Mouse (Mus musculus) liver, adult 2 months (tissue): ENCODE measurements around the gene Ccdc13. TPM values are rescaled to one million over a fixed set of nuclear protein-coding genes. Genes with fewer than 3 reads are reported as not detected.

Experiments used
- DNase-seq: peaks from one replicate; pipeline ENCODE4 v3.0.0-alpha.2; 2011; ENCODE audit warnings: low read depth, low spot score; ENCODE audit errors: extremely low read depth
- H3K27ac ChIP-seq: fragments of 200-500 bp; replicated peaks from 2 replicates; pipeline ENCODE4 v1.5.1; 2012; ENCODE audit warnings: low read depth, mild to moderate bottlenecking, control low read depth, inconsistent platforms, low read length; ENCODE audit not compliant: insufficient read depth
- H3K27me3 ChIP-seq: fragments of 200-500 bp; 2 replicates; pipeline ENCODE4 v1.6.1; 2012; ENCODE audit warnings: mild to moderate bottlenecking, moderate library complexity, low read length, inconsistent platforms; ENCODE audit not compliant: control insufficient read depth, insufficient read depth
- H3K36me3 ChIP-seq: fragments of 200-500 bp; 2 replicates; pipeline ENCODE4 v1.6.1; 2012; ENCODE audit warnings: low read length, inconsistent platforms; ENCODE audit not compliant: control insufficient read depth, insufficient read depth
- H3K4me1 ChIP-seq: fragments of 200-500 bp; 2 replicates; pipeline ENCODE4 v1.6.1; 2011; ENCODE audit warnings: low read length; ENCODE audit not compliant: control insufficient read depth, insufficient read depth
- H3K4me3 ChIP-seq: fragments of 200-500 bp; 2 replicates; pipeline ENCODE4 v1.5.1; 2011; ENCODE audit warnings: low read depth, mild to moderate bottlenecking, control low read depth, low read length, moderate library complexity; ENCODE audit not compliant: insufficient read depth
- H3K79me2 ChIP-seq: fragments of 200-500 bp; 2 replicates; pipeline ENCODE4 v1.6.1; 2012; ENCODE audit warnings: inconsistent platforms, mild to moderate bottlenecking, low read length, moderate library complexity; ENCODE audit not compliant: control insufficient read depth, insufficient read depth
- H3K9ac ChIP-seq: fragments of 200-500 bp; 2 replicates; pipeline ENCODE4 v1.6.1; 2012; ENCODE audit warnings: low read depth, mild to moderate bottlenecking, control low read depth, inconsistent platforms, low read length
- CTCF ChIP-seq: fragments of 200-500 bp; IDR thresholded peaks from 2 replicates; pipeline ENCODE4 v1.5.1; 2011; ENCODE audit warnings: low read depth, low read length, control low read depth
- POLR2A ChIP-seq: fragments of 200-500 bp; IDR thresholded peaks from 2 replicates; pipeline ENCODE4 v1.6.1; 2011; ENCODE audit warnings: low read length, control low read depth; ENCODE audit not compliant: insufficient read depth; ENCODE audit errors: extremely low read depth
- WGBS: fragments of 180-500 bp; shearing (Covaris S2); methylation state at CpG from one replicate; pipeline ENCODE4 v1.1.7; 2018; 5-methylcytosine and 5-hydroxymethylcytosine counted together
- polyA plus RNA-seq: library from polyadenylated mRNA; depleted of rRNA; stranded (reverse); fragments of >200 nt; gene quantifications from 2 replicates; pipeline ENCODE4 v1.2.3, GENCODE M21; 2012; rRNA removed
- total RNA-seq: library from RNA; depleted of rRNA; stranded (reverse); fragments of >200 nt; gene quantifications from 2 replicates; pipeline ENCODE4 v1.2.3, GENCODE M21; 2014; rRNA removed

Ccdc13 gene
- total and polyA plus RNA-seq, 2 experiments = not detected

- 90% methylated on average over 9 of the region's 9 CpGs for WGBS
- no peaks in the 10 kb centered on the region for H3K79me2 ChIP-seq
- peaks cover 84% of the 10 kb centered on the region for H3K36me3 ChIP-seq
- no peak overlapping the region for H3K4me3 ChIP-seq
- no peak for DNase-seq
- no peak for TF ChIP-seq POLR2A
- no peak for TF ChIP-seq CTCF
- no peaks in the 10 kb centered on the region for H3K4me1 ChIP-seq
- no peak overlapping the region for H3K9ac ChIP-seq
- H3K27ac ChIP-seq = no peak overlapping the region
- H3K27me3 ChIP-seq = no peaks in the 10 kb centered on the region
These were observed 86.5 kb downstream of the Ccdc13 start for GRCm38 (mm10) chr9:121752774-121753173.

Other genes starting within 250 kb of the Ccdc13 start
- gene Lyzl4, start 197.4 kb downstream of the Ccdc13 start, total RNA-seq = not detected in 2 replicates
- not detected in 2 replicates for gene Lyzl4, start 197.4 kb downstream of the Ccdc13 start, polyA plus RNA-seq
- 22.2 and 25.4 TPM in 2 replicates for gene Vipr1, start 196.7 kb downstream of the Ccdc13 start, total RNA-seq
- 16.7 and 16.9 TPM in 2 replicates for gene Vipr1, start 196.7 kb downstream of the Ccdc13 start, polyA plus RNA-seq
- 3.7 and 4.1 TPM in 2 replicates for gene Sec22c, start 134.0 kb downstream of the Ccdc13 start, total RNA-seq
- 5.7 and 9.5 TPM in 2 replicates for gene Sec22c, start 134.0 kb downstream of the Ccdc13 start, polyA plus RNA-seq
- 82.4 and 83.3 TPM in 2 replicates for gene Ss18l2, start 129.1 kb downstream of the Ccdc13 start, total RNA-seq
- gene Ss18l2, start 129.1 kb downstream of the Ccdc13 start, polyA plus RNA-seq = 35.2 and 56.8 TPM in 2 replicates
- gene Nktr, start 120.3 kb downstream of the Ccdc13 start, total RNA-seq = 36.7 and 38.4 TPM in 2 replicates
- 13.0 and 27.2 TPM in 2 replicates for gene Nktr, start 120.3 kb downstream of the Ccdc13 start, polyA plus RNA-seq
- 0.27 and 0.37 TPM in 2 replicates for gene Zfp651, start 80.1 kb downstream of the Ccdc13 start, total RNA-seq
- 0.62 and 1.2 TPM in 2 replicates for gene Zfp651, start 80.1 kb downstream of the Ccdc13 start, polyA plus RNA-seq
- gene Klhl40, start 61.9 kb downstream of the Ccdc13 start, total RNA-seq = 0.18 TPM in 1 of 2 replicates, not detected in the other
- gene Klhl40, start 61.9 kb downstream of the Ccdc13 start, polyA plus RNA-seq = not detected in 2 replicates
- 0.07 TPM in 1 of 2 replicates, not detected in the other for gene Hhatl, start 47.0 kb downstream of the Ccdc13 start, total RNA-seq
- not detected in 2 replicates for gene Hhatl, start 47.0 kb downstream of the Ccdc13 start, polyA plus RNA-seq
- gene Higd1a, start 18.9 kb upstream of the Ccdc13 start, total RNA-seq = 45.6 and 65.6 TPM in 2 replicates
- 14.7 and 20.2 TPM in 2 replicates for gene Higd1a, start 18.9 kb upstream of the Ccdc13 start, polyA plus RNA-seq
- 1.6 and 2.3 TPM in 2 replicates for gene Ackr2, start 58.9 kb upstream of the Ccdc13 start, total RNA-seq
- gene Ackr2, start 58.9 kb upstream of the Ccdc13 start, polyA plus RNA-seq = 1.4 and 2.4 TPM in 2 replicates
- gene Cyp8b1, start 76.8 kb upstream of the Ccdc13 start, total RNA-seq = 86.4 and 128 TPM in 2 replicates
- gene Cyp8b1, start 76.8 kb upstream of the Ccdc13 start, polyA plus RNA-seq = 292 and 305 TPM in 2 replicates
- gene Fam198a, start 111.5 kb upstream of the Ccdc13 start, total RNA-seq = 0.74 and 4.0 TPM in 2 replicates
- 2.3 and 4.4 TPM in 2 replicates for gene Fam198a, start 111.5 kb upstream of the Ccdc13 start, polyA plus RNA-seq
- 1.7 TPM in 2 replicates for gene Pomgnt2, start 157.6 kb upstream of the Ccdc13 start, total RNA-seq
- gene Pomgnt2, start 157.6 kb upstream of the Ccdc13 start, polyA plus RNA-seq = 3.8 and 5.3 TPM in 2 replicates